Mouse (Mus musculus): ENCODE results near the gene Xylt1.

Xylt1 gene

GRCm38 (mm10) chr7:117698551-117699114 is 317.9 kb downstream of the Xylt1 start:
- no peak for DNase-seq (ENCODE audit: low spot score in 2 of 2)

GRCm38 (mm10) chr7:117699343-117699985 is 318.7 kb downstream of the Xylt1 start:
- DNase-seq (ENCODE audit: low spot score in 2 of 2) = no peak

- no peak for DNase-seq (ENCODE audit: low spot score in 2 of 2)
Measured at GRCm38 (mm10) chr7:117700066-117700465, 319.3 kb downstream of the Xylt1 start.

- no peak for DNase-seq (ENCODE audit: low spot score in 2 of 2)
Measured at GRCm38 (mm10) chr7:117709901-117710607, 329.3 kb downstream of the Xylt1 start.

GRCm38 (mm10) chr7:117716876-117717408 is 336.2 kb downstream of the Xylt1 start:
- no peak for DNase-seq (ENCODE audit: low spot score in 2 of 2)

- DNase-seq (ENCODE audit: low spot score in 2 of 2) = no peak
Measured at GRCm38 (mm10) chr7:117720426-117720825, 339.6 kb downstream of the Xylt1 start.

All from spleen, postnatal 4 days (tissue).